Mouse (Mus musculus) ES-Bruce4 (cell line): ENCODE data around the gene Arhgap15. TPM values are rescaled to one million over a fixed set of nuclear protein-coding genes. Genes with fewer than 3 reads are reported as not detected.

Experiments
- H3K27ac ChIP-seq: 2 replicates; pipeline ENCODE4 v1.5.1; 2012; ENCODE audit warnings: low read length, inconsistent platforms; ENCODE audit not compliant: insufficient read depth
- H3K27me3 ChIP-seq: 2 replicates; pipeline ENCODE4 v1.6.1; 2012; ENCODE audit warnings: mild to moderate bottlenecking, low read length, inconsistent platforms; ENCODE audit not compliant: control insufficient read depth, poor library complexity, insufficient read depth, severe bottlenecking
- H3K36me3 ChIP-seq: 2 replicates; pipeline ENCODE4 v1.6.1; 2012; ENCODE audit warnings: inconsistent platforms, mild to moderate bottlenecking, low read length, moderate library complexity; ENCODE audit not compliant: control insufficient read depth, poor library complexity, insufficient read depth, severe bottlenecking
- H3K4me1 ChIP-seq: one replicate; pipeline ENCODE4 v1.8.1; 2011; ENCODE audit warnings: low read length; ENCODE audit not compliant: control insufficient read depth, insufficient read depth
- H3K4me3 ChIP-seq: 2 replicates; pipeline ENCODE4 v1.5.1; 2011; ENCODE audit warnings: low read depth, mild to moderate bottlenecking, low read length
- H3K9ac ChIP-seq: 2 replicates; pipeline ENCODE4 v1.6.1; 2012; ENCODE audit warnings: low read depth, mild to moderate bottlenecking, inconsistent platforms; ENCODE audit not compliant: poor library complexity, severe bottlenecking
- H3K9me3 ChIP-seq: replicated peaks from 2 replicates; pipeline ENCODE4 v1.6.1; 2012; ENCODE audit warnings: mild to moderate bottlenecking, low read length, inconsistent platforms; ENCODE audit not compliant: control insufficient read depth, poor library complexity, insufficient read depth, severe bottlenecking
- CTCF ChIP-seq: IDR thresholded peaks from one replicate; pipeline ENCODE4 v1.8.1; 2011; ENCODE audit warnings: low read depth, low read length
- EP300 ChIP-seq: IDR thresholded peaks from 2 replicates; pipeline ENCODE4 v1.6.1; 2011; ENCODE audit warnings: low read depth, low read length; ENCODE audit not compliant: insufficient read depth
- POLR2A ChIP-seq: IDR thresholded peaks from one replicate; pipeline ENCODE4 v1.8.1; 2011; ENCODE audit warnings: low read length; ENCODE audit not compliant: insufficient read depth
- polyA plus RNA-seq: library from polyadenylated mRNA; stranded (reverse); fragments of >200 nt; gene quantifications from 2 replicates; pipeline ENCODE4 v1.2.4, GENCODE M21; 2011; ENCODE audit warnings: low read depth; ENCODE audit not compliant: missing spikeins, insufficient read depth, insufficient read length

The Arhgap15 gene
- polyA plus RNA-seq, 1 experiment: not detected

DNA sequence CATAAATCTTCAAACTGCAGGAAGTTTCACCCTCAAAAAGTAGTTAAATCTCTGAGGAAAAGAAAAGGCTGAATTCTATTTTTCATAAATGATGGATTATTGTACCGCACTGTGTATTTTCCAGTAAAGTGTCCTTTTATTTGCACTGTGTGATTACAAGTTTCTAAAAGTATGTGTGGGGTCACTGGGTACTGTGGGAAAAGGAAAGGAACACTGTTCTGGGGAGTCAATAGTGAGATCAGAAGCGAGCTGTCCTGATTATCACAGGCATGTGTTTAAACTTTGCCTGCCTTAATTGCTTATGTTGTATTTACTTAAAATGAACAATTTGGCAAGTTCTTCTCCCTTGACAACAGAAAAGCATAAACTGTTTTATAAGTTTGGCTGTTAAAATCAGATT, 365.7 kb downstream of the Arhgap15 start:
- no peak overlapping the region for H3K4me3 ChIP-seq
- H3K9ac ChIP-seq: no peak overlapping the region
- no peaks in the 10 kb centered on the region for H3K36me3 ChIP-seq
- no peak overlapping the region for H3K27ac ChIP-seq
- H3K9me3 ChIP-seq: no peaks in the 10 kb centered on the region
- TF ChIP-seq POLR2A (no peak), EP300 (no peak), CTCF (no peak)
- no peaks in the 10 kb centered on the region for H3K4me1 ChIP-seq
- H3K27me3 ChIP-seq: no peaks in the 10 kb centered on the region

DNA sequence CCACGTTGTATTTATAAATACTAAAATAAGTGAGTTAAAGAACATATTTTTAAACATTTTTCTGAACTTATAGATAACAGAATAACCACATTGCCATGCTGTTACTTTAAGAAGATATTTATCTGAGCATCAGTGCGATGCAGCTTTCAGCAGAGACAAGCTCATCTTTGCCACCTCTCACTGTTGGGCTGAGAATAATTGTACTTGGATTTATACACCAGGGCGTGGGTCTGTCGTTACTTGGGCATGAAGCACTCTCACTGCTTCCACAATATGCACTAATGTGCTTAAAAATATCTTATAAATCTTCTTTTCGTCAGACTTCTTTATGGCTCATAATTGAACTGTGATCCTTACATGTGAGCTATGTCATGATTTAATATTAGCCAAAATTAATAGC, 372.5 kb downstream of the Arhgap15 start:
- Histone ChIP-seq H3K27me3 (no peaks in the 10 kb centered on the region), H3K36me3 (no peaks in the 10 kb centered on the region), H3K9ac (no peak overlapping the region), H3K4me1 (no peaks in the 10 kb centered on the region), H3K27ac (no peak overlapping the region), H3K4me3 (no peak overlapping the region), H3K9me3 (no peaks in the 10 kb centered on the region)
- TF ChIP-seq CTCF: no peak
- TF ChIP-seq POLR2A: no peak
- no peak for TF ChIP-seq EP300

GRCm38 (mm10) chr2:44123246-44123645, 374.6 kb downstream of the Arhgap15 start:
- no peak overlapping the region for H3K9ac ChIP-seq
- H3K4me3 ChIP-seq: no peak overlapping the region
- no peaks in the 10 kb centered on the region for H3K4me1 ChIP-seq
- no peaks in the 10 kb centered on the region for H3K36me3 ChIP-seq
- TF ChIP-seq EP300: no peak
- TF ChIP-seq POLR2A: no peak
- no peak for TF ChIP-seq CTCF
- no peaks in the 10 kb centered on the region for H3K9me3 ChIP-seq
- no peaks in the 10 kb centered on the region for H3K27me3 ChIP-seq
- no peak overlapping the region for H3K27ac ChIP-seq

- H3K4me3 ChIP-seq: no peak overlapping the region
- no peak overlapping the region for H3K9ac ChIP-seq
- no peaks in the 10 kb centered on the region for H3K9me3 ChIP-seq
- TF ChIP-seq POLR2A (no peak), CTCF (no peak), EP300 (no peak)
- no peaks in the 10 kb centered on the region for H3K4me1 ChIP-seq
- no peaks in the 10 kb centered on the region for H3K36me3 ChIP-seq
- no peak overlapping the region for H3K27ac ChIP-seq
- no peaks in the 10 kb centered on the region for H3K27me3 ChIP-seq
These were observed 375.5 kb downstream of the Arhgap15 start for GRCm38 (mm10) chr2:44124093-44124492.

GRCm38 (mm10) chr2:44124683-44125082, 376.1 kb downstream of the Arhgap15 start:
- no peaks in the 10 kb centered on the region for H3K36me3 ChIP-seq
- H3K27ac ChIP-seq: no peak overlapping the region

GRCm38 (mm10) chr2:44126044-44126695, 377.5 kb downstream of the Arhgap15 start:
- Histone ChIP-seq H3K9ac (no peak overlapping the region), H3K27me3 (no peaks in the 10 kb centered on the region), H3K27ac (no peak overlapping the region), H3K9me3 (no peaks in the 10 kb centered on the region), H3K4me3 (no peak overlapping the region), H3K36me3 (no peaks in the 10 kb centered on the region), H3K4me1 (no peaks in the 10 kb centered on the region)
- TF ChIP-seq EP300 (no peak), CTCF (no peak), POLR2A (no peak)

More at GRCm38 (mm10) chr2:44124683-44125082, 376.1 kb downstream of the Arhgap15 start:
- Histone ChIP-seq H3K9ac (no peak overlapping the region), H3K4me1 (no peaks in the 10 kb centered on the region), H3K27me3 (no peaks in the 10 kb centered on the region), H3K9me3 (no peaks in the 10 kb centered on the region), H3K4me3 (no peak overlapping the region)
- TF ChIP-seq CTCF (no peak), POLR2A (no peak), EP300 (no peak)
